Mouse (Mus musculus): ENCODE results near the gene Nos2. TPM values are rescaled to one million over a fixed set of nuclear protein-coding genes. Genes with fewer than 3 reads are reported as not detected.

Nos2 gene
- total and polyA plus RNA-seq, 3 experiments, result not detected

DNA sequence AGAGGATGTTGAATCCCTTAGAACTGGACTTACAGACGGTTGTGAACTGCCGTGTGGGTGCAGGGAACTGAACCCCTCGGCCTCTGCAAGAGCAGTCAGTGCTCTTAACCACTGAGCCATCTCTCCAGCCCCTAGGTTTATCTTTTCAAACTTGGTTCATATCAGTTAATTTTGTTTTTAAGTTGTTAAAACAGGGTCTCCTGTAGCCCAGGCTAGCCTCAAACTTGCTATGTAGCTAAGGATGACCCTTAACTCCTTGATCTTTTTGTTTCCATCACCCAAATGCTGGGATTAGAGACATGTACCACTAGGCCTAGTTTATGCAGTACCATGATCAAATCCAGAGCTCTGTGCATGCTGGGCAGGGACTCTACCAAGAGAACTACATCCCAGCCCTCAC is 51.2 kb downstream of the Nos2 start:
- Histone ChIP-seq H3K4me1 (ENCODE audit: control insufficient read depth in 1 of 2, insufficient read depth in 2 of 2, low read length in 2 of 2) (no peaks in the 10 kb centered on the region), H3K4me3 (ENCODE audit: control insufficient read depth in 1 of 2, insufficient read depth in 1 of 2, low read depth in 2 of 2, low read length in 2 of 2) (no peak overlapping the region), H3K79me2 (ENCODE audit: control insufficient read depth, insufficient read depth, low read length, poor library complexity) (no peaks in the 10 kb centered on the region), H3K27ac (ENCODE audit: control insufficient read depth, low read depth, low read length) (no peak overlapping the region), H3K9me3 (replicated peaks; ENCODE audit: insufficient read depth, low read length) (no peaks in the 10 kb centered on the region), H3K36me3 (ENCODE audit: control insufficient read depth in 1 of 2, insufficient read depth in 2 of 2, low read length in 2 of 2) (peaks cover 0 to 67% of the 10 kb centered on the region in 2 experiments; a peak in 2 of 4 replicates), H3K27me3 (ENCODE audit: control insufficient read depth in 1 of 2, insufficient read depth in 2 of 2, low read length in 2 of 2) (no peaks in the 10 kb centered on the region), H3K9ac (ENCODE audit: control insufficient read depth, low read depth, low read length, poor library complexity, severe bottlenecking) (no peak overlapping the region)
- TF ChIP-seq MYC (IDR thresholded peaks at IDR 0.05; ENCODE audit: low read depth, low read length) (no peak), EP300 (IDR thresholded peaks at IDR 0.05; ENCODE audit: low read depth in 1 of 2, low read length in 2 of 2) (no peak), CHD1 (IDR thresholded peaks at IDR 0.05; ENCODE audit: low read depth, low read length) (no peak), ZNF384 (IDR thresholded peaks at IDR 0.05; ENCODE audit: low read depth, low read length) (no peak), TAL1 (IDR thresholded peaks at IDR 0.05; ENCODE audit: low read length) (no peak), MAX (IDR thresholded peaks at IDR 0.05; ENCODE audit: low read length) (no peak), MAZ (IDR thresholded peaks at IDR 0.05; ENCODE audit: low read depth, low read length) (no peak), GABPA (IDR thresholded peaks at IDR 0.05; ENCODE audit: low read depth, low read length) (no peak), JUND (IDR thresholded peaks at IDR 0.05; ENCODE audit: low read depth, low read length) (no peak), RCOR1 (IDR thresholded peaks at IDR 0.05; ENCODE audit: low read depth, low read length) (no peak), TCF12 (IDR thresholded peaks at IDR 0.05; ENCODE audit: low read depth, low read length) (no peak), MYB (IDR thresholded peaks at IDR 0.05; ENCODE audit: low read depth, low read length) (no peak), NRF1 (IDR thresholded peaks at IDR 0.05; ENCODE audit: insufficient read depth, low read depth, low read length, poor library complexity, severe bottlenecking) (no peak)
- DNase-seq (ENCODE audit: low read depth, low spot score), result no peak

DNA sequence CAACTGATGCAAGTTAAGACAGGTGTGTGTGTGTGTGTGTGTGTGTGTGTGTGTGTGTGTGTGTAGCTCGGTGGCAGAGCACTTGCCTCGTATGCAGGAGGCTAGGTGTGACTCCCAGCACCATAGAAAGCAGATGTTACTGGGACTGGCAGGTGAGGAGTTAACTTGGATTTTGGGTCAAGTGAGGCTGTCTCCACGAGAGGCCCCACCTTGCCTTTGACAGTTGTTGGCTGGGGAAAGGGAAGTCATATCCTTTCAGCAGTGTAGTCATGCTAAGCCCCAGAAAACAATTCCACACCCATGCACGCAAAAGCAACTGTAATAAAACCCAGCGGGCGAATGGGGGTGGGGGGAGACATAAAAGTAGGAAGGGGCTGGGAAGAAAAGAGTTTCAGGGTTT is 51.7 kb downstream of the Nos2 start:
- Histone ChIP-seq H3K79me2 (ENCODE audit: control insufficient read depth, insufficient read depth, low read length, poor library complexity) (no peaks in the 10 kb centered on the region), H3K36me3 (ENCODE audit: control insufficient read depth in 1 of 2, insufficient read depth in 2 of 2, low read length in 2 of 2) (peaks cover 0 to 63% of the 10 kb centered on the region in 2 experiments; a peak in 2 of 4 replicates)
- no peak for DNase-seq (ENCODE audit: low read depth, low spot score)

More for the DNA sequence above, 51.7 kb downstream of the Nos2 start:
- Histone ChIP-seq H3K27me3 (ENCODE audit: control insufficient read depth in 1 of 2, insufficient read depth in 2 of 2, low read length in 2 of 2) (no peaks in the 10 kb centered on the region), H3K4me1 (ENCODE audit: control insufficient read depth in 1 of 2, insufficient read depth in 2 of 2, low read length in 2 of 2) (no peaks in the 10 kb centered on the region), H3K9me3 (replicated peaks; ENCODE audit: insufficient read depth, low read length) (no peaks in the 10 kb centered on the region), H3K27ac (ENCODE audit: control insufficient read depth, low read depth, low read length) (no peak overlapping the region), H3K9ac (ENCODE audit: control insufficient read depth, low read depth, low read length, poor library complexity, severe bottlenecking) (no peak overlapping the region), H3K4me3 (ENCODE audit: control insufficient read depth in 1 of 2, insufficient read depth in 1 of 2, low read depth in 2 of 2, low read length in 2 of 2) (no peak overlapping the region)
- no peak for TF ChIP-seq MEF2A (IDR thresholded peaks at IDR 0.05; ENCODE audit: extremely low read depth, insufficient replicate concordance, low read depth, low read length, poor library complexity, severe bottlenecking)
- TF ChIP-seq POLR2AphosphoS5 (IDR thresholded peaks at IDR 0.05; ENCODE audit: borderline replicate concordance, low read depth, low read length), result no peak
- no peak for TF ChIP-seq POLR2A (IDR thresholded peaks at IDR 0.05; ENCODE audit: control insufficient read depth in 1 of 2, insufficient read depth in 1 of 2, low read depth in 1 of 2, low read length in 2 of 2, poor library complexity in 1 of 2)
- TF ChIP-seq CHD1 (IDR thresholded peaks at IDR 0.05; ENCODE audit: low read depth, low read length), result no peak
- no peak for TF ChIP-seq NELFE (IDR thresholded peaks at IDR 0.05; ENCODE audit: low read depth, low read length)
- no peak for TF ChIP-seq BHLHE40 (IDR thresholded peaks at IDR 0.05; ENCODE audit: borderline replicate concordance, low read depth, low read length)
- no peak for TF ChIP-seq TAL1 (IDR thresholded peaks at IDR 0.05; ENCODE audit: low read length)
- TF ChIP-seq KAT2A (conservative IDR thresholded peaks at IDR 0.05; ENCODE audit: low read depth, low read length), result no peak
- TF ChIP-seq ELF1 (IDR thresholded peaks at IDR 0.05; ENCODE audit: low read depth, low read length), result no peak
